Mouse (Mus musculus) embryonic facial prominence, embryonic 10.5 days (tissue): ENCODE measurements around the gene Sebox. TPM values are rescaled to one million over a fixed set of nuclear protein-coding genes. Genes with fewer than 3 reads are reported as not detected.
"Not testable (repeated sequence)": the region's sequence is repeated elsewhere in the genome, so short reads cannot be mapped to it uniquely, and the experiment has no call there.

Experiments
- DNase-seq: peaks from one replicate; pipeline ENCODE4 v3.0.0-alpha.2; 2017; ENCODE audit warnings: low spot score
- H3K27ac ChIP-seq: fragments of 300-500 bp; sonication (generic); replicated peaks from 2 replicates; pipeline ENCODE4 v1.5.1; 2016; ENCODE audit warnings: mild to moderate bottlenecking
- H3K27me3 ChIP-seq: fragments of 300-500 bp; sonication (generic); replicated peaks from 2 replicates; pipeline ENCODE4 v1.6.1; 2016; ENCODE audit warnings: low read depth, mild to moderate bottlenecking; ENCODE audit not compliant: poor library complexity, severe bottlenecking
- H3K36me3 ChIP-seq: fragments of 300-500 bp; sonication (generic); replicated peaks from 2 replicates; pipeline ENCODE4 v1.6.1; 2016; ENCODE audit warnings: mild to moderate bottlenecking, moderate library complexity
- H3K4me1 ChIP-seq: fragments of 300-500 bp; sonication (generic); 2 replicates; pipeline ENCODE4 v1.6.1; 2016
- H3K4me3 ChIP-seq: fragments of 300-500 bp; sonication (generic); 2 replicates; pipeline ENCODE4 v1.5.1; 2016; ENCODE audit warnings: mild to moderate bottlenecking, moderate library complexity
- H3K9me3 ChIP-seq: fragments of 300-500 bp; sonication (generic); 2 replicates; pipeline ENCODE4 v1.6.1; 2016; ENCODE audit warnings: mild to moderate bottlenecking
- WGBS: fragments of 180-500 bp; shearing (Covaris S2); methylation state at CpG from one replicate; pipeline ENCODE4 v1.1.7; 2016; 5-methylcytosine and 5-hydroxymethylcytosine counted together
- polyA plus RNA-seq: library from polyadenylated mRNA; unstranded; fragments of >200 nt; fragmentation: Nextera tagmentation; extraction: Ambion mirVana; gene quantifications from 2 replicates; pipeline ENCODE4 v1.2.1, GENCODE M21; 2016

Sebox gene
- polyA plus RNA-seq, 1 experiment from 2014 or later, result not detected

DNA sequence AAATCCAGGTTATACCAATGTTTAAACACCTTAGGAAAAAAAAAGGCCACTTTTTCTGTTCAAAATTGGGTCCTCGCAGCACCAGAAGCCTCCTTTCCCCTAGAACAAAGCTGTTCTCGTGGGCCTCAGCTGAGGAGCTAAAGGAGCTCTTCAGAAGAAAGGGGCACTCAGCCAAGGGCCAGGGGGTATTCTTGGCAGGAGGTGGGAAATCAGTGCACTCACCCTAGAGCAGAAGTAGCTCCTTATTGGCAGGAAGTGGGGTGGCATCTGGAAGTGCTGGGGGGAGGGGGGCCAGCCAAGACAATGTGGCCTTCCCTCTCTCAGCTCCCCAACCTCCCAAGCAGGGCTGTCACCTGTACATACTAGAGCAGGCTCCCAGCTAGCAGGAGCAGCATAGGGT, 21.6 kb downstream of the Sebox start:
- Histone ChIP-seq H3K27me3 (no peaks in the 10 kb centered on the region), H3K27ac (no peak overlapping the region), H3K9me3 (no peaks in the 10 kb centered on the region), H3K36me3 (peaks cover 100% of the 10 kb centered on the region), H3K4me1 (no peaks in the 10 kb centered on the region), H3K4me3 (no peak overlapping the region)
- 91% methylated on average over 2 of the region's 2 CpGs for WGBS
- DNase-seq, result no peak

DNA sequence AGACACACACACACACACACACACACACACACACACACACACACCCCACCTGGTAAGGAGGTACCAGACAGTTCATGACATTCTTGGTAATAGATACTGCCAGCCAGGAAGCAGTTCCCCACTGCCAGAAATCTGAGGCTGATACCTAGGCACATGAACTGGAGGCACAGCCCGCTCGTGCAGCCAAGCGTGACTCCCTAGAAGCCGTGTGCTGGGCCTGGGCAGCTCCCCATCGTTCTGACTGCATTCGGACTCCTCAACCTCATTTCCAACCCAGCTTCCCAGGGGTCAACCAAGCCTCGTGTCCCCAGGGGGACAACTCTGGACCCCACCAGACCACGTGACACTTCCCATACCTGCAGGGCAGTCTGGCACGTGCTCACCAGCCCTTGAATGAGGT, 25.5 kb downstream of the Sebox start:
- 90% methylated on average over 9 of the region's 9 CpGs for WGBS
- peaks cover 97% of the 10 kb centered on the region for H3K36me3 ChIP-seq
- DNase-seq, result no peak

GRCm38 (mm10) chr11:78530001-78530400, 26.8 kb downstream of the Sebox start:
- Histone ChIP-seq H3K27ac (no peak overlapping the region), H3K4me1 (peaks cover 7% of the 10 kb centered on the region), H3K27me3 (no peaks in the 10 kb centered on the region), H3K4me3 (no peak overlapping the region), H3K9me3 (no peaks in the 10 kb centered on the region), H3K36me3 (peaks cover 90% of the 10 kb centered on the region)
- DNase-seq, result no peak
- WGBS, result 92% methylated on average over 12 of the region's 12 CpGs

More for the DNA sequence above, 25.5 kb downstream of the Sebox start:
- Histone ChIP-seq H3K27me3 (no peaks in the 10 kb centered on the region), H3K27ac (no peak overlapping the region), H3K4me3 (no peak overlapping the region), H3K4me1 (no peaks in the 10 kb centered on the region), H3K9me3 (no peaks in the 10 kb centered on the region)

DNA sequence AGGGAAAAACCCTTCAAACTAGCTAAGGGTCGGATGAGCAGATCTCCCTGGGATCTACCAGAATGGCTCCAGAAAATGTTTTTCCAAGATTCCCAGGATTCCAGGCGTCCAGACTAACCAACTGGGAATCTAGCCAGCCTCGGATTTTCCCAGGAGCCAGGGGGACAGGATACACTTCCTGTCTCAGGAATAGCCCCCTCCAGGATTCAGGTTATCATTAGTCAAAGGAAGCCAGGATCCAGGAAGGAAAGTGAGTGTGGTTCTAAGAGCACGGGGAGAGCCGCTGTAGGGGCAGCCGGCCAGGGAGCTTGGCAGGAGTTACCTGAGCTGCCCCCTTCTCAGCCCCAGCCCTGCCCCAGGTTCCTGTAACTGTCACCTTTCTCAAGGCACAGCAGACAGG, 27.8 kb downstream of the Sebox start:
- H3K27me3 ChIP-seq, result no peaks in the 10 kb centered on the region
- DNase-seq, result no peak
- H3K4me3 ChIP-seq, result no peak overlapping the region
- no peak overlapping the region for H3K27ac ChIP-seq
- peaks cover 80% of the 10 kb centered on the region for H3K36me3 ChIP-seq
- peaks cover 11% of the 10 kb centered on the region for H3K4me1 ChIP-seq
- H3K9me3 ChIP-seq, result no peaks in the 10 kb centered on the region
- 77% methylated on average over 6 of the region's 6 CpGs for WGBS

DNA sequence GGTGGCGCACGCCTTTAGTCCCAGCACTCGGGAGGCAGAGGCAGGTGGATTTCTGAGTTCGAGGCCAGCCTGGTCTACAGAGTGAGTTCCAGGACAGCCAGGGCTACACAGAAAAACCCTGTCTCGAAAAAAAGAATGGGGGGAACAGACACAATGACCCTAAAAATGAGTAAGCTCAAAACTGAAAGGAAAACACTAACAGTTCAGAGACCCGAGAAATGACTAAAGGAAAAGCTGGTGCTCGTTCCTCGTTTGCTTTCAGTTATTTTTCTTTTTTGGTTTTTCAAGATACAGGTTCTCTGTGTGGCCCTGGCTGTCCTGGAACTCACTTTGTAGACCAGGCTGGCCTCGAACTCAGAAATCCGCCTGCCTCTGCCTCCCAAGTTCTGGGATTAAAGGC, 28.3 kb downstream of the Sebox start:
- Histone ChIP-seq H3K36me3 (peaks cover 75% of the 10 kb centered on the region), H3K4me1 (peaks cover 11% of the 10 kb centered on the region)
- WGBS, result 93% methylated on average over 10 of the region's 10 CpGs
- H3K27ac ChIP-seq, DNase-seq, H3K4me3 ChIP-seq, H3K9me3 ChIP-seq, H3K27me3 ChIP-seq: not testable (repeated sequence)

DNA sequence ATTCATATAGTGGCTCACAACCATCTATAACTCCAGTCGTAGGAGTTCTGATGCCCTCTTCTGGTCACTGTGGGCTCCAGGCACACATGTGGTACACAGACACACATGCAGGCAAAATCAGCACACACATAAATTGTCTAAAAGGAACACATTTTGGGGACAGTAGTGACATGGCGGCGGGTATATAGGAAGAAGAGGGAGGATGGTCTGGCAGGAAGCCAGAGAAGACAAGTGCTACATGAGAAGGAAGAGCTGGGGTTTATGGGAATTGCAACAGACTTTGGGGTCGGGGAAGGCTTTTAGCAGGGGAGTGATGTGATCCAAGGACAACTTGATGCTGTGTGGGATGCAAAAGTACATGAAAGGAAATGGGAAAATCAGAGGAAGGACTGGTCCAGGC, 31.3 kb downstream of the Sebox start:
- H3K4me1 ChIP-seq, result peaks cover 22% of the 10 kb centered on the region
- no peak overlapping the region for H3K27ac ChIP-seq
- H3K36me3 ChIP-seq, result peaks cover 59% of the 10 kb centered on the region
- no peak for DNase-seq
- no peaks in the 10 kb centered on the region for H3K27me3 ChIP-seq
- 90% methylated on average over 4 of the region's 4 CpGs for WGBS
- H3K9me3 ChIP-seq, result no peaks in the 10 kb centered on the region
- H3K4me3 ChIP-seq, result peak overlapping the region; percentile 91

GRCm38 (mm10) chr11:78535376-78536079, 32.3 kb downstream of the Sebox start:
- Histone ChIP-seq H3K27me3 (no peaks in the 10 kb centered on the region), H3K4me1 (peaks cover 22% of the 10 kb centered on the region), H3K27ac (peak overlapping the region; percentile 92), H3K36me3 (peaks cover 59% of the 10 kb centered on the region), H3K9me3 (no peaks in the 10 kb centered on the region), H3K4me3 (peak overlapping the region; percentile 91)
- under 1% methylated on average over 23 of the region's 23 CpGs for WGBS
- peak; percentile 35 for DNase-seq

- peak; percentile 98 for DNase-seq
- Histone ChIP-seq H3K9me3 (no peaks in the 10 kb centered on the region), H3K4me1 (peaks cover 22% of the 10 kb centered on the region), H3K27ac (peak within 1 kb of the TSS; percentile 92), H3K36me3 (peaks cover 59% of the 10 kb centered on the region), H3K27me3 (no peaks in the 10 kb centered on the region), H3K4me3 (peak within 1 kb of the TSS; percentile 91)
- under 1% methylated on average over 52 of the region's 52 CpGs for WGBS
Measured at GRCm38 (mm10) chr11:78536080-78536689, 32.9 kb downstream of the Sebox start, which contains the start of the genes Tnfaip1 and Ift20. TSS of gene Tnfaip1 (minus strand) at chr11:78536332. TSS of gene Ift20 (plus strand) at chr11:78536361.

DNA sequence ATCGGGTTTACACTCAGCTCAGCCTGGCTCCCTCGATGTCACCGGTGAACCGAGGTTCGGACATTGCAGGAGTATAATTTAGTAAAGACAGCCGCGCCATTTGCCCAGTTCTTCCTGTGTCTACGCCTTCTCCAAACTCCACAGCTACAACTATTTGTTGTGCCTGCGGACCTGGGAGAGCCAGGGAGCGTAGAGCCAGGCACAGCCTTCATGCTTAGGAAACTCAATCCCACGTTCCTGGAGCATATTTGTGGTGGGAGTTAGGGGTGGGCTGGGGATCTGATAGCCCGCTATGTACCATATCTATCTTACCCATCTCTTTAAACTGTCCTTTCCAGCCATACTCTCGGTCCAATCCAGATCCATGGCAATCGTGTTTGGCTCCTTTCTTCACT, 33.4 kb downstream of the Sebox start:
- H3K36me3 ChIP-seq, result peaks cover 61% of the 10 kb centered on the region
- peak overlapping the region; percentile 92 for H3K27ac ChIP-seq
- H3K27me3 ChIP-seq, result no peaks in the 10 kb centered on the region
- 4% methylated on average over 14 of the region's 14 CpGs for WGBS
- peaks cover 22% of the 10 kb centered on the region for H3K4me1 ChIP-seq
- H3K9me3 ChIP-seq, result no peaks in the 10 kb centered on the region
- H3K4me3 ChIP-seq, result peak overlapping the region; percentile 91
- no peak for DNase-seq

DNA sequence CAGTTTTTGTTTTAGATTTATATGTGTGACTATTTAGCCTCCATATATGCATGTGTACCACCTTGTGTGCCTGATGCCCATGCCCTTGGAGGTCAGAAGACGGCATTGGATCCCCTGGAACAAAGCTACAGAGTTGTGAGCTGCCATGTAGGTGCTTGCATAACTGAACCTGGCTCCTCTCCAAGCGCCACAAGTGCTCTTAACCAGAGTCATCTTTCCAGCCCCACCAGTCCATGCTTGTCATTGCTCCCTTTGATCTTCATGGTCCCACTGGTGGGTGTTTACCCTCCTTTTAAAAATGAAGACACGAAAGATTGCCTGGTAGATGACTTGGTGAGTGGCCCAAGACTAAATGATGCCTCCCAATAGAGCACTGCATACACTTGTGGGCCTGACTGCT, 37.1 kb downstream of the Sebox start:
- Histone ChIP-seq H3K4me1 (peaks cover 11% of the 10 kb centered on the region), H3K27me3 (no peaks in the 10 kb centered on the region), H3K9me3 (no peaks in the 10 kb centered on the region), H3K27ac (no peak overlapping the region), H3K4me3 (no peak overlapping the region), H3K36me3 (peaks cover 72% of the 10 kb centered on the region)
- no peak for DNase-seq
- WGBS, result 89% methylated on average over 3 of the region's 3 CpGs

DNA sequence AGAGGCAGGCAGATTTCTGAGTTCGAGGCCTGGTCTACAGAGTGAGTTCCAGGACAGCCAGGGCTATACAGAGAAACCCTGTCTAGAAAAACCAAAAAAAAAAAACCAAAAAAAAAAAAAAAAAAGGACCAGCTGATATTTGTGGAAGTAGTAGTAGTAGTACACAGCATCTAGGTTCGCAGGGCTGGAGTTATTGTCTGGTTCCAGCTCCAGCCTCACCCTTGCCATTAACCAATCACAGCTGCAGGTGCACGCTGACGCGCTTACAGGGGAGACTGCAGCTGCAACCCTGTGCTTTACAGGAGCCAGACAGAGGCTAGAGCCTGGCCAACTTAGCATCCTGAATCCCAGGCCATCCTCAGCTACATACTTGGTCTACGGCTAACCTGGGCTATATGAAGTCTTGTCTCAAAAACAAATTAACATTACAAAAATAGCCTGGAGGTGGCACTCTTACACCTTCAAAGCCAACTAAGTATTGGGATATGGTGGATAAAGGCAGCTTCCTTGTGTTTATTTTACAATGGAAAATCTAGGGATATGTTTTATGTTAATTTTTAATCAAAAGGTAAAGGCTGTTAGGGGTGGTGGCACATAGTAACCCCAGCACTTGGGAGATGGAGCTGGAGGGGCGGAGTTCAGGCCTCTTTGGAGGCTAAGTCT, 41.3 kb downstream of the Sebox start:
- H3K9me3 ChIP-seq, result no peaks in the 10 kb centered on the region
- H3K27me3 ChIP-seq, result no peaks in the 10 kb centered on the region
- 93% methylated on average over 7 of the region's 7 CpGs for WGBS
- no peak overlapping the region for H3K27ac ChIP-seq
- H3K36me3 ChIP-seq, result peaks cover 74% of the 10 kb centered on the region
- peaks cover 19% of the 10 kb centered on the region for H3K4me1 ChIP-seq
- DNase-seq, result no peak
- H3K4me3 ChIP-seq, result no peak overlapping the region

DNA sequence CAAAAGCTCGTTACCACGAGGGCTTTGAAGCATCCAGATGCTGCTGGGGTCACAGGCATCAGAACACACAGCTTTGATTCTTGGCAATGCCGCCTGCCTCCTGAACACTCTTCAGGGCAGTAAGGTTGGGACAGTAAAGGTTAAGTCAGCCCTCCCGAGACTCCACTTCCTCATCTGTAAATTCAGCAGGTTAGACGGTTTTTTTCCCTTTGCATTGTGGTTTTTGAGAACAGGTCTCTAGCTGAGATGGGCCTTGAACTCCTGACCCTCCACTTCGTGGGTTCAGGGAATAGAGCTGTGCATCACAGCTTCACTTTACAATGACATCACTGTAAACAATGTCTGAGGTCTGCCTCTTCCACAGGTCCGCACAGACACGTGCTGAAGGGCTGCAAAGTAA, 41.9 kb downstream of the Sebox start:
- peaks cover 22% of the 10 kb centered on the region for H3K4me1 ChIP-seq
- H3K36me3 ChIP-seq, result peaks cover 68% of the 10 kb centered on the region

More for the DNA sequence above, 41.9 kb downstream of the Sebox start:
- no peaks in the 10 kb centered on the region for H3K9me3 ChIP-seq
- DNase-seq, result no peak
- WGBS, result 80% methylated on average over 8 of the region's 8 CpGs
- no peak overlapping the region for H3K27ac ChIP-seq
- no peaks in the 10 kb centered on the region for H3K27me3 ChIP-seq
- no peak overlapping the region for H3K4me3 ChIP-seq
